Mouse (Mus musculus) CH12.LX (cell line): ENCODE measurements around the gene Lama2.

Experiments used
- CTCF ChIP-seq, 2 experiments: IDR thresholded peaks in 1 of 2; conservative IDR thresholded peaks in 1 of 2; 2 replicates each; pipeline ENCODE4 v1.5.1; 2011 to 2012; ENCODE audit warnings: low read depth in 2 of 2, low read length in 2 of 2, improper control_type of control experiment in 1 of 2, inconsistent platforms in 1 of 2, mild to moderate bottlenecking in 1 of 2, moderate library complexity in 1 of 2
- EP300 ChIP-seq: IDR thresholded peaks from 2 replicates; pipeline ENCODE4 v1.6.1; 2011; ENCODE audit warnings: low read length, improper control_type of control experiment
- ETS1 ChIP-seq: conservative IDR thresholded peaks from 2 replicates; pipeline ENCODE4 v1.6.1; 2012; ENCODE audit warnings: low read depth, mild to moderate bottlenecking, inconsistent platforms, low read length, improper control_type of control experiment, moderate library complexity
- MEF2A ChIP-seq: IDR thresholded peaks from 2 replicates; pipeline ENCODE4 v1.6.1; 2014; ENCODE audit warnings: low read depth, mild to moderate bottlenecking, inconsistent platforms, low read length, improper control_type of control experiment, borderline replicate concordance
- MXI1 ChIP-seq: IDR thresholded peaks from 2 replicates; pipeline ENCODE4 v1.6.1; 2011; ENCODE audit warnings: mild to moderate bottlenecking, low read depth, low read length, improper control_type of control experiment
- NELFE ChIP-seq: IDR thresholded peaks from 2 replicates; pipeline ENCODE4 v1.6.1; 2011; ENCODE audit warnings: low read depth, low read length, improper control_type of control experiment
- POLR2A ChIP-seq: IDR thresholded peaks from 2 replicates; pipeline ENCODE4 v1.6.1; 2011; ENCODE audit warnings: low read depth, mild to moderate bottlenecking, improper control_type of control experiment, low read length
- RAD21 ChIP-seq: IDR thresholded peaks from 2 replicates; pipeline ENCODE4 v1.6.1; 2011; ENCODE audit warnings: low read depth, mild to moderate bottlenecking, low read length, improper control_type of control experiment, moderate library complexity
- RCOR1 ChIP-seq: conservative IDR thresholded peaks from 2 replicates; pipeline ENCODE4 v1.6.1; 2012; ENCODE audit warnings: low read depth, mild to moderate bottlenecking, inconsistent platforms, low read length, improper control_type of control experiment
- SIN3A ChIP-seq: IDR thresholded peaks from 2 replicates; pipeline ENCODE4 v1.6.1; 2012; ENCODE audit warnings: low read length, improper control_type of control experiment, inconsistent platforms
- TCF12 ChIP-seq: IDR thresholded peaks from 2 replicates; pipeline ENCODE4 v1.6.1; 2014; ENCODE audit warnings: low read depth, mild to moderate bottlenecking, inconsistent platforms, low read length, improper control_type of control experiment
- USF1 ChIP-seq: IDR thresholded peaks from 2 replicates; pipeline ENCODE4 v1.6.1; 2014; ENCODE audit warnings: low read depth, mild to moderate bottlenecking, inconsistent platforms, low read length, improper control_type of control experiment
- ZC3H11A ChIP-seq: IDR thresholded peaks from 2 replicates; pipeline ENCODE4 v1.6.1; 2012; ENCODE audit warnings: low read depth, mild to moderate bottlenecking, inconsistent platforms, low read length, improper control_type of control experiment
- ZMIZ1 ChIP-seq: IDR thresholded peaks from 2 replicates; pipeline ENCODE4 v1.6.1; 2012; ENCODE audit warnings: low read depth, mild to moderate bottlenecking, inconsistent platforms, low read length, improper control_type of control experiment

DNA sequence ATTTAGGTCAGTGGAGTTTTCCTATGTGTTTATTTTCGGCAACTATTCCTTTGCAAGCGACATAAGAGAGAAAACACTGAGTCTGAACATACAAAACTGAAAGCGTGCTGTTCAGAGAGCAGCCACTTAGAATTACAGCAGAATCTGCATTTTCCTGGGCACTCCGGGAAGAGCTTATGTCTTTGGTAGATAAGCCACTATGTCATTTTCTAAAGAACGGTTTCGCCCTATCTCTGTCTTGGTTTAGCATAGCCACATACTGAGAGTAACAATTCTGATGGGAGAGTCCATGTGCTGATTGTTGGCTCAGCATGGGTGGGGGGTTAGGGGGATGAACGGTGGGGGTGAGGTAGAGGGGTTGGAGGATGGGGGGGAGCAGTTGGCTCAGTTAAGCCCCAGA lies 669.1 kb downstream of the Lama2 start:
- TF ChIP-seq CTCF (conservative IDR thresholded peaks at IDR 0.05 in 1 of 2, IDR thresholded peaks at IDR 0.05 in 1 of 2; ENCODE audit: low read depth in 2 of 2, low read length in 2 of 2): no peak
- no peak for TF ChIP-seq POLR2A
- no peak for TF ChIP-seq RAD21
- no peak for TF ChIP-seq EP300
- TF ChIP-seq USF1: no peak
- TF ChIP-seq ZMIZ1: no peak
- no peak for TF ChIP-seq ZC3H11A
- no peak for TF ChIP-seq SIN3A
- no peak for TF ChIP-seq MXI1
- no peak for TF ChIP-seq RCOR1
- TF ChIP-seq TCF12: no peak
- no peak for TF ChIP-seq MEF2A
- no peak for TF ChIP-seq ETS1
- TF ChIP-seq NELFE: no peak
